Mouse (Mus musculus) right cerebral cortex, postnatal 14 days (tissue): ENCODE data around the gene Gemin2.

Source experiments
- DNase-seq: peaks from one replicate; pipeline ENCODE4 v3.0.0; 2022

The Gemin2 gene

DNA sequence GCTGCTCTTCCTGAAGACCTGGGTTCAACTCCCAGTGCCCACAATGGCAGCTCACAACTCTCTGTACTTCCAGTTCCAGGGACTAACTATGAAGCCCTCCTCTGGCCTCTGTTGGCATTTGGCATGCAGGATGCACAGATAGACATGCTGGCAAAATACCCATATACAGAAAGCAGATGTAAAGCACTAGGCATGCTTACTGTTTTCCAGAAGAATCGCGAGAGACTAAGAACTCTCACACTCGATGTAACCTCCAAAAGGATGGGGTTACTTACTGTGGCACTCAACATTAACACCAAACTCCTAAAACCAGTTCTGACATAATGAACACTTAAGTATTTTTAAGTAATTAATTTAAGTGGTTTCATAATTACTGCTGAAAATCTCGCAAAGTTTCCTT is 47.1 kb downstream of the Gemin2 start:
- DNase-seq = no peak

GRCm38 (mm10) chr12:59060993-59061595 is 47.9 kb downstream of the Gemin2 start, which contains the start of gene Trappc6b:
Gene Trappc6b (minus strand): TSS chr12:59061472.
- DNase-seq = peak; percentile 80

DNA sequence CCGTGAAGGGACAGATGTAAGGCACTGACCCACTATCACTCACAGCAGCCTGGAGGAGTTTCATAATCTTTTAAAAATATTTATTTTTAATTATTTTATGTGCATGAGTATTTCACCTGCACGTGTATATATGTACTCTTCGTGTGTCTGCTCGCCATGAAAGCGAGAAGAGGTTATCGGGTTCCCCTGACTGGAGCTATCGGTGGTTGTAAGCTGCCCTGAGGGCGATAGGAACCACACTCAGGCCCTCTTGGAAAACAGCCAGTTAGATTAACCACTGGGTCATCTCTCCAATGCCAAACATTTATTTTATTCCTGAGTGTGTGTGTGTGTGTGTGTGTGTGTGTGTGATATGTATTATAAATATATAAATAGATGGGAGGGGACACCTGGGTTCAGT is 51.6 kb downstream of the Gemin2 start:
- DNase-seq = no peak

DNA sequence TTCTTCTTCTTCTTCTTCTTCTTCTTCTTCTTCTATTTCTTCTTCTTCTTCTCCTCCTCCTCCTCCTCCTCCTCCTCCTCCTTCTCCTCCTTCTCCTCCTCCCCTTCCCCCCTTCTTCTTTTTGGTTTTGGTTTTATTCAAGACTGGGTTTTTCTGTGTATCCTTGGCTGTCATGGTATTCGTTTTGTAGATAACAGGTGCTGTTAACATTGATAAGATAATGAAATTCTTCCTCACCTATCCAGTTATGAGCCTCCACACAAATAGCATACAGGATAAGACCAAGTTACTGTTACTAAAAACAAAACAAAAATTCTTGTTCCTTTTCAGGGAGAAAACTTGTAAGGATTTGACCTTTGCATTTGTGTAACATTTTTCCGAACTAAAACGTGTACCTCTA is 52.6 kb downstream of the Gemin2 start:
- no peak for DNase-seq

DNA sequence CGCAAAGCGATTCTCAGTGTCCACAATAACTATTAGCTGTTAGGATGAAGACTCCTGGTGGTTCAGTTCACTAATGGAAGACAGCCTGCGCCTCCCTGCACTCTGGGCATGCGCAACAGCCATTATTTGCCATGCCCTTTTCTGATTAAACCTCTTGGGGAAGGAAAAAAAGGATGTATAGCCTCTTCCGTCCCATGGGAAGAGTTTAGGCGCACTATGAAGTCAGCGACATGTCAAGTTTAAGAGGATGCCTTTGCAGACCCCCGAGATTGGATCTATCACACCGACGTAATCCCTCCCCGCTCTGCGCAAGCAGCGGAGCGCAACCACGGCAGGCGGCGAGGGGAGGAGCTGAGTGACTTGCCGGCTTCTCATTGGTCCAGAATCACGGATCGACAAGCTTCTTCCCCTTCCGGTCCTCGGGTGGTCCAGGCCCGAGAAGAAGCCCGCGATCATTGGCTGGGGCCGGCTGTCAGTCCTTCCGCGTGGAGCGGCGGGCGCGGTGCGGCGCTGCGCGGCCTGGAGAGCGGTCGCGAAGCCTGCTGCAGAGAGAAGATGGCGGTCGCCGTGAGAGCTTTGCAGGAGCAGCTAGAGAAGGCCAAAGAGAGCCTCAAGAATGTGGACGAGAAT is 53.4 kb downstream of the Gemin2 start, which contains the start of gene Pnn:
Gene Pnn (plus strand): TSS at position 437 of the 630 bp plus-strand sequence.
- peak; percentile 94 for DNase-seq

- no peak for DNase-seq
These were observed 53.9 kb downstream of the Gemin2 start for GRCm38 (mm10) chr12:59067095-59067494.

- no peak for DNase-seq
These were observed 55.6 kb downstream of the Gemin2 start for GRCm38 (mm10) chr12:59068791-59069190.

GRCm38 (mm10) chr12:59072286-59072685 is 59.1 kb downstream of the Gemin2 start:
- peak; percentile 15 for DNase-seq

DNA sequence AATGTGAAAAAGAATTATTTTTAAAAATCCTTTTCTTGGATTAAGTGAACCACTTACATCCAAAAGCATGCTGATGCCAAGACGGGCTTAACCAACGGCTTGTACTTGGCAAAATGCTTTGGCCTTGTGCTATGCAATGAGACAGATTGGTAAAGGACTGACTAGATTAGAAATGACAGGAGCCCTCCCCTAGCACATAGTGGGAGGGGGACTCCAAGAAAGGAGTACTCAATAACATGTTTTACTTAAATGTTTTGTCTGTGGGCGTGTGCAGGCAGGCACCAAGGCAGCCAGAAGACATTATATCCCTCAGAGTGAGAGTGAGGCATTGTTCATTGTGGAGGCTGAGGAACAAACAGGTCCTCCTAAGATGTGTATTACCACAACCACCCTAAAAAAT is 60.9 kb downstream of the Gemin2 start:
- no peak for DNase-seq

GRCm38 (mm10) chr12:59076996-59077395 is 63.8 kb downstream of the Gemin2 start:
- no peak for DNase-seq

DNA sequence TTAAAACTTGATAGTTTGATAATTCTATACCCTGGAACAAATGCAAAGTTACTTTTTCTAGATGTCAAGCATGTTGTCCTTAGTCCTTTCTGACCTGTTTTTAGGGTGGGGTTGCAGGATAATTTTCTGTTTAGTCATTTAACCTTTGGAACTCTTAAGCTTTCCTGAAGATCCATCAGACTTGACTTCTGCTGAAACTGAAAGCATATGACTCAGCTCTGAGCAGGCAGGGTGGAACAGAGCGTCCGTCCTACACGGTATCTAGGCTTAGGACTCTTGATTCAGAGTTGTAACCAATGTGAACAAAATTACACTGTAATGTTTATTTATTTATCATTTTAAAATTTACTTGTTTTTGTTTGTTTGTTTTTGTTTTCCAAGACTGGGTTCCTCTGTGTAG is 64.7 kb downstream of the Gemin2 start:
- no peak for DNase-seq
